Mouse (Mus musculus): Measurements from ENCODE around the gene Gm8890.
"Not testable (repeated sequence)": the region's sequence is repeated elsewhere in the genome, so short reads cannot be mapped to it uniquely, and the experiment has no call there.

Gene Gm8890

DNA sequence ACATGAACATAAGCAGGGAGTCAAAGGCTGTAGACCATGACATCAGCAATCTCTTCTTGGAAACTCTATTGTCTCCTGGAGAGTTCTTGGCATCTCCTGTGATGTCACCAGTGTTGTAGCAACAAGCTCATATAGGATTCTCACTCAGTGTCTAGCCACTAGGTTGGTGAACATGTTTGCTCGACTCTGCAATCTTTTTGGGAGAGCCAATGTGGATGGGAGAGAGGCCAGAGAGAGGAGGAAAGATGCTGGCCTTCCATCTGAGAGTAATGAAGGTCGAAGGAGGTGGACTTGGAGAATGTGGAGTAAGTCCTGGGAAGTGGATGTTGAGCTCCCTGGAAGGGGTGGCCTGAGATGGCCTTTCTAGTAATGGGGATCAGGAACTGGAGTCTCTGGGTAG is at the start of gene Gm8890:
TSS of gene Gm8890 (plus strand) at position 301 of the 400 bp plus-strand sequence.
- not testable (repeated sequence) for DNase-seq (ENCODE audit: low spot score in 2 of 2)

DNA sequence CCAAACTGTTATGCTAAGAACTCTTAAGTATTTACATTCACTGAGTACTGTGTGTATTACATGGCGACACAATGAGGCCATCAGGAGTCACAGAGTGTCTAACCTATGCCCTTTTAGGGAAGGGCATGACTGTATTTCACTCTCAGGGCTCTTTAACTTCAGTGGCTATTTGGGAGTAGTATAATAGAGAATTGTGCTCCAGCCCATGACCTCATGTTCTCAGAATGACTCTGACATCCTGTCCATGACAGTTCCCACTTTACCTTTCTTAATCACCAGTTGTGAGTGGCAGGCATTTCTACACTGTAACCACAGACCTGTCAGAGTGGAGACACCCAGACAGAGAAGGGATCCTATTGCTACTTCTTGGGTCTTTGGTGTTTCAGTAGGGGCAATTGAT is 388 bp downstream of the Gm8890 start:
- not testable (repeated sequence) for DNase-seq (ENCODE audit: low spot score in 2 of 2)
